Mouse (Mus musculus) T-cell, adult 2 months (primary cell): Measurements from ENCODE around the gene Selenoh.

Experiments
- DNase-seq: peaks from one replicate; pipeline ENCODE4 v3.0.0; 2022; ENCODE audit warnings: low spot score

Gene Selenoh

DNA sequence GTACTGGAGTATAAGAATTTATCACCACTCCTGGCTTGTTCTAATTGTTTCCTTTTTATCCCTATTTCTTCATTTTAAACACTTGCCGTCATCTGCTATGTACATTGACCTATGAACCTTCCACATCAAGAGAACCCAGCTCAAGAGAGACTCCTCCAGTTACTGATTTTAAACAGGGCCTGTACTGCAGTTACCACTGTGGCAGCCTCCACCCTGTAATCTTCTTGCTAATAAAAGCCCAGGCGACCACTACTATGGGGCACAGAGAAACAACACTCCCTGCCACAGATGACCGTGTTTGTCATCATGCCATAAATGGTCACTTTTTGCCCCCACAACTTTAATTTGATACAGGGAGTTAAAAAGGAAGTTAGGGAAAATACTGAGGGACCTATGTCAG lies 43.5 kb downstream of the Selenoh start:
- DNase-seq, result no peak

DNA sequence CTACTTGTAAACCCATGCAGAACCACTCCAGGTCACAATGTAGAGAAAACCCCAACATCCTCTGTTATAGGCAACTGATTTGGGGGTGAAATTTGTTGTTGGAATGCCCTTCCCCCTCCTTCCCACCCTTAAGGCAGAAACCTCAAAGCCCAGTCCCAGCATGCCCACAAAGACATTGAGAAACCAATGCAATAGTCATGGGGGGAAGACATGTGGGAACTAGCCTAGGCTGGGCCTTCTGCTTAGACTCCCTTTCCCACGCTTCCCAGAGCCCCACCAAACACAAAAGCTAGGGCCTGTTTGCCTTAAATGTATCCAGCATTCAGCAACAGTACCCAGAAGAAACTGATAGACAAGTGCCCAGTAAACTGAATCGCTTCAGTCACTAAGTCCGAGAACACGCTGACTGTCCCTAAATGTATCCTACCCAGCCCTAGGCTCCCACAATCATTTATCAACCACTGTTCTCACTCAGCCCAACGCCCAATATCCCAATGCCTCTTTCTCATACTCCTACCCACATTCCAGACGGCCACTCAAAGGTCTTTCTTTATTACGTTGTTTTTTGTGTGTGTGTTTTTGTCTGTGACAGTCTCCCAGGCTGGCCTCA lies 44.1 kb downstream of the Selenoh start:
- no peak for DNase-seq

DNA sequence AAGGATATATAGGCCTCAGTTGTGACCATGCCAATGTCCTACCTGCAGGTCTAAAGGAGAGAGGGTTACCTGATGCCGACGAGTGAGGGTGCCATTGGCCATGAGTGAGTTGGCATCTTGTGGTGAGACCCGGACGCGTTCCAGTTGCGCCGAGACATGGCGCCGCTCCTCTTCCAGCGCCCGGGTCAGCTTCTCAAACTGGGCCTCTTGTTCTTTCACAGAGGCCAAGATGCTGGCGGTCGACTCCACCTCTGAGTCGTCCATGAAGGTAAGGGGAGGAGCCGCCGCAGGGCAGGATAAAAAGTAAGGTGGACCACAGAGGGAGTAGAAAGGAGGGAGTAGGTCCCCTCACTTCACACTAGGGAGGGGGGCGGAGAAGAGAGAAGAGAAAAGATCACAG lies 46.4 kb downstream of the Selenoh start:
- no peak for DNase-seq

DNA sequence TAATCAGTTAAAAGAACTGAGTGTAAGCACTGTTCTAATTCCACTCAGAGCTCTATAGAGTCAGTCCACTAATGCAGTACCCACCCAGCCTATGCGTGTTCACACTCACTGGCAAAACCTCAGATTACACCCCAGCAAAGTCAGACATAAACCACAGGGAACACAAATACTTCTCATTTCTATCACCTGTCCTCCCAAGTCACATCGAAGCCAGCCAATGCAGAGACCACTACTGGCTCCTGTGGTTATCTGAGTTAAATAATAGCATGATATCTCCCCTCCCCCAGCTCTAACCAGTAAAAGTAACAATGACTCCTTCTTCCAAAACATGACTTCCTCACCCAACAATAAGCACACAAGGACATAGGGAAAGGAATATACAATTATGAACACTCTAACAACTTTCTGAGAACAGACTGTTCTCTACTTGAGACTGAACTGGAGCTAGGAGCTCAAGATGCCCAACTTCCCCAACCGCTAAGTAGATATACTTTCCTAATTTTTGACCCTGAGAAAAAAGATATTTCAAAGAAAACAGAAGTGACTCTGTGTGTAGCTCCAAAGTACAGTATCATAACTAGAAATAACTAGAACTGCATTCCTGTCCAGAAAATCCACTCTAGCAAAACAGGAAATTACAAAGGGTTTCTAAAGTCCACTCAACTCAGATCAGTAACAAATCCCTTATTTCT lies 47.0 kb downstream of the Selenoh start:
- no peak for DNase-seq

DNA sequence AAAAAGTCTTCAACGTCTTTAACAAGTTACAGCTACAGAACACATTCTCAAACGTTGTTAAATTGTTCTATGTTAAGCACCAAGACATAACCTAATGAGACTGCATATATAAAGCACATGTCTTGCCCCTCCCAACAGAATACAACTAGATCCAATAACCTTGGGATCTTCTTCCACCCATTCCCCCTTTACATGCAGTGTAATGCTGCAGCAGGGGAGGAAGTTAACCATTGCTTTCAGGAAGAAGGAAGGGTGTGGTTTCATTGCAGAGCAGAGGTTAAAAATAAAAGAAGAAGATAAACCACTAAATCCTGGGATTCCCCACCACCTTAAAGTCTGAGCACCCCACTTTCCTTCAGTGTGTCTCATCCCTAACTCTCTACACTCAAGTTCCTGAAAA lies 47.9 kb downstream of the Selenoh start:
- no peak for DNase-seq

DNA sequence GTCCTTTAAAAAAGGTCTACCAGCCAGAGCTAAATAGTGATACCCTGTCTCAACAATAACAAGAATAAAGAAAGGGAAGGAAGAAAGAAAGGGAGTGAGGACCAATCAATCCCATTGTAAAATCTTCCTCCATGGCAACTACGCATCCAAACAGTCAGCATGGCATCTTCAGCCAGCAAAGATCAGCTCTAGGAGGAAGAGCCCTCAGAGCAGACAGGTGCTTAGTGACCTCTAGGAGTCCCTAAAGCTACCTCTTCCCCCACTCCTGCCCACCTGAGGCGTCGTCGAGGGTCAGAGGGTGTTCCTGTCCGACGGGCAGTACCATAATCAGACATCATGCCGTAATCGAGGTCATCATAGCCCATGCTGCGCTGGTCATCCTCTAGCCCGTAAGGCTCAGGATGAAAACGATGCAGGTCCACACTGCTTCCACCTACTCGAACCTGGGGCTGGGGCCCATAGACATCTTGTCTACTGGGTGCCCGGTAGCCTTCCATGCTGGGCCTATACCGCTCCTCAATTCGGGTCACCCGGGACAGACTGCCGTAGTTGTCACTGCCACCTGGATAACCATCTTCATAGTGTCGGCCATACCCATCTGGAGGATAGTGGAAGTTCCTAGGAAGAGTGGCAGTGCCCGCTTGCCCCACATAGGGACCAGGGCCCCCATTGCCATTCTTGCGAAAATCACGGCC lies 50.8 kb downstream of the Selenoh start:
- DNase-seq, result no peak
